Mouse (Mus musculus) thymus, postnatal 25 days (tissue): ENCODE results near the gene Arhgap36.

Experiments
- DNase-seq: peaks from one replicate; pipeline ENCODE4 v3.0.0; 2022

Arhgap36 gene

GRCm38 (mm10) chrX:49463442-49463970 lies at the start of gene Arhgap36:
Gene Arhgap36 (plus strand): TSS chrX:49463945.
- DNase-seq = no peak

DNA sequence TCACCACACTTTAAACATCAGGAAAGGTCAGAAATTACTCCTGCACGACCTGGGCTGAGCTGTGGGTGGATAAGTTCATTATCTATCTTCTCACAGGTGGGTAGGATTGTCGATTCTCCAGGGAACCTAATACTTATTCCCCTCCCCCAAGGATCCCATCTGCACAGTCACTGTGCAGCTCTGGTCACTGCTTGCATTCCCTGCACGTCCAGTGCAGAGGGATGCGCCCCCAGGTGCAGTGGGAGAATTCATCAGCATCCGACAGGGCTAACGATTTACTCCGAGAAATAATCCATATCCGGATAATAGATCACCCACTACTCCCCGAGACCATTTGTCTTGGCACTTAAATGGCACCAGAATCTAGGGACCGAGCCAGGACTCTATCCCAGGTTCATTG lies 6.0 kb upstream of the Arhgap36 start:
- no peak for DNase-seq

DNA sequence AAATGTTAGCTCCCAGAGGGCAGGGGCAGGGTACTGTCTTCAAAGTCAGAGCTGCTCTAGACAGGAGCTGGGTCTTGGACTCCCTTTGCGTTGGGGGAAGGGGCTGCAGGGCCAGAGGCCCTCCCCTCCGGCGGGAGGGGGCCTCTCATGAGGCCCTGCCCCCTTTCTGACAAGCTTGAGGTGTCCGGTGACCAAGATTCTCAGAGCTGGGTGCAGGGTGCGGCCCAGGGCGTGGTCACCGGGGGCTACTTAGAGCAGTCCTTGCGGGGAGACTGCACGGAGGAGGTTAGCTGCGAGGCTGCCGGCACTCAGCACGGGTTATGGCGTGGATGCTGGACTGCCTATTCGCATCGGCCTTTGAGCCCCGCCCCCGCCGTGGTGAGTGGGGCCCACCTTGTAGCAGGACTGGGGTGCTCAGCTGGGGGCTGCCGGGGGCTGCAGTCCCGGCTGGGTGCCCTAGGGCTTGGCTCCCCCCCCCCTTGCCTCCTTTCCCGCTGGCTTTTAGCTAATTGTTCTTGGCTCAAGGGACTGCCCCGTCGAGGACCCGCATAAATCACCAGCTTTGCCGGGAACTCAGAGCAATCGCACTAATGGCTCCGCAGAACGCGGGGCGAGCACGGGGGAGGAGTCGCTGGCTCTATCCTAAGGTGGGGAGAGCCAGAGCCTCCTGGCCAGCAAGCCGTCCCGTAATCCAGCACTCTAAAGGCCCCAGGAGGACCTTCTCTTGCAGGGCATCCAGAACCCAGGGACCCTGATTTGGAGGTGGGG lies 6.7 kb downstream of the Arhgap36 start:
- DNase-seq = no peak

GRCm38 (mm10) chrX:49479968-49480809 lies 16.4 kb downstream of the Arhgap36 start:
- no peak for DNase-seq

DNA sequence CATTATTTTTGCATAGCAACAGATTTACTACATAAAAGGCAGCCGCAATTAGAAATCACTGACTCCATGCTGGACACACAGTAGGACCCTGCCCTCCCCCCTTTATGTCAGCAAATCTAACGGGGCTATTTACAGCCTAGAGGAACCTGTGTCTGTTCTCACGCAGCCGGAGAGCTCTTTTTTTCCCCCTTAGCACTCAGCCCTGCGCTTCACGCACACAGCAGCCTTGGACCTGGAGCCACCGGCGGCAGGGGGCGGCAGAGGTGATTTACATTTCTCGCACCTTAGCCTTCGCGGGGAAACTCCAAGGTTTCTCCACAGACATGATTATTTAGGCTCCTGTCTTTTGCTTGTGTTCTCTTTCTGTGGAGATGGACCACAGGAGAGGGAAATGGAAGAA lies 17.1 kb downstream of the Arhgap36 start:
- DNase-seq = no peak

GRCm38 (mm10) chrX:49489141-49489540 lies 25.4 kb downstream of the Arhgap36 start:
- DNase-seq = no peak

GRCm38 (mm10) chrX:49493739-49494449 lies 30.1 kb downstream of the Arhgap36 start:
- no peak for DNase-seq
